Comparison of ENCODE assay signal across 15 mouse cellular contexts in the genomic region with DNA sequence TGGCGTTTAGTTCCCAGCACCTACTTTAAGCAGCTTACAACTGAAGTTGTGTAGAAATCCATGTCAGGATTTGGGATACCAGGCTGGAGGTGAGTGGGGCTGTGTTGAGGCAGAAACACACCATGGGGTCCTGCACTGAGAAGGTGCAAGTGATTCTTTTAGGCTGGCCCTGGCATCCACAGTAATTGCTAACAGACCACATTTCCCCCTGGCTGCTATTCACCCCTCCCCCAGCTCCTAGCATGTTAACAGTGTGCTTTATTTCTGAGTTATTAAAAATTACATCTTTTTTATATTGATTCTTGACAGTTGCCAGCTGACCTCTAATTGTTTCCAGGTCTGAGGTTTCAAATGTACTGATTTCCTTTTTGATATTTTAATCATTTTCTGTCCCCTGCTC.
"Had no signal": no experiment of that assay in that cellular context is flagged by ENCODE, and none has a peak within 500 bp of the region (broad histone marks: within the 10 kb centered on the region; RNA-seq: fewer than 3 reads in every experiment).

No protein-coding gene starts in this region.

- H3K4me3 ChIP-seq: left cerebral cortex, adult 2 months; limb, embryonic 15.5 days; liver, embryonic 12.5 days; lung, embryonic 15.5 days; megakaryocyte, embryonic 14.5 days; midbrain, embryonic 13.5 days had no signal

- H3K9me3 ChIP-seq: limb, embryonic 15.5 days; liver, embryonic 12.5 days; lung, embryonic 15.5 days; megakaryocyte, embryonic 14.5 days; midbrain, embryonic 13.5 days had no signal

- H3K9ac ChIP-seq: limb, embryonic 15.5 days; liver, embryonic 12.5 days; lung, embryonic 15.5 days; midbrain, embryonic 13.5 days had no signal

- H3K27ac ChIP-seq: left cerebral cortex, adult 2 months; limb, embryonic 15.5 days; liver, embryonic 12.5 days; lung, embryonic 15.5 days; macrophage; midbrain, embryonic 13.5 days; stomach, postnatal 0 days had no signal

- H3K27me3 ChIP-seq: limb, embryonic 15.5 days; liver, embryonic 12.5 days; lung, embryonic 15.5 days; megakaryocyte, embryonic 14.5 days; midbrain, embryonic 13.5 days had no signal

- H3K36me3 ChIP-seq: limb, embryonic 15.5 days; liver, embryonic 12.5 days; lung, embryonic 15.5 days; midbrain, embryonic 13.5 days had no signal

- ATAC-seq: liver, embryonic 12.5 days; midbrain, embryonic 13.5 days had no signal

- H3K4me1 ChIP-seq: limb, embryonic 15.5 days; liver, embryonic 12.5 days; lung, embryonic 15.5 days; megakaryocyte, embryonic 14.5 days; midbrain, embryonic 13.5 days had no signal

- H3K4me2 ChIP-seq: limb, embryonic 15.5 days; liver, embryonic 12.5 days; lung, embryonic 15.5 days; midbrain, embryonic 13.5 days had no signal

- DNase-seq: kidney, adult 18-20 months; kidney, postnatal 10 days; kidney, postnatal 4 days; lung, postnatal 14 days; right cerebral cortex, adult 18-20 months; right cerebral cortex, postnatal 25 days; thymus, postnatal 4 days had no signal
